Mouse (Mus musculus): Measurements from ENCODE around the gene Atp8b2. TPM values are rescaled to one million over a fixed set of nuclear protein-coding genes. Genes with fewer than 3 reads are reported as not detected.
A peak's percentile ranks its signal among the peaks of the same experiment; 100 is the strongest.

Gene Atp8b2
- total RNA-seq, 2 experiments from 2014 or later: 7.3 to 25.7 TPM

DNA sequence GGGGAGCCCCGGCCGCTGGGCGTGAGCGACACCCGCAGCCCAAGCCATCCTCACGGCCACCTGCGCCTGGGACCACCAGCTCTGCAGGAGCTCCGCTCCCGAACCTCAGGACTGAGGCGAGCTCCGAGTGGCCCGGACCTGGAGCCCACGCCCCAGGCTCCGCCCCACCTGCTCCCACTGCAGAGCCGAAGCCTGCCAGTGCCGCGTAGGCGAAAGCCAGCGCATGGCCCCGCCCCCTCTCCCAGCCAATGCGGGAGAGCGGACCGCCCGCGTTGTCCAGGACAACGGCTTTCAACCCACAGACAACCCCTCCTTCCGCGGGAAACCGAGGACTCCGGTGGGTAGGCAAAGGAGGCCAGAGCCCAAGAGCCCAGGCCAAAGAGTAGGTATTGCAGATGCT lies 2.8 kb downstream of the Atp8b2 start:
- ATAC-seq (replicated peaks; ENCODE audit: poor library complexity): peak; percentile 83

DNA sequence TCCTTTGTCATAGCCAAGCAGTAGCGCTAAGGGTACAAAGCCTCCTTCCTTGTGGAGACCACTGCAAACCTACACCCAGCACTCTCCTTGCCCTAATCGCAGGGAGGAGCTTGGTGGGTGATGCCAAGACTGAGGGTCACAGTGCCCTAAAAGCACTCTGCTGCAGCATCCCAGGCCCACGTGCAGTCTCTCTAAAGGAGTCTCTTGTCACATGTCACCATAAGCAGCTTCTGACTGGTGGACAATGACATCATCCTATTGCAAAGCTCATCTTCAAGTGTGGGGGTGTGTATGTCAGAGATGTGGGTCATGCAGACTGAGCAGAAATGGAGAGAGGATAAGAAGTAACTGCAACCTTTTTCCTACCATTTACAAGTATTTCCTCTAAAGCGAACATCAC lies 3.9 kb downstream of the Atp8b2 start:
- ATAC-seq (replicated peaks; ENCODE audit: poor library complexity): no peak

DNA sequence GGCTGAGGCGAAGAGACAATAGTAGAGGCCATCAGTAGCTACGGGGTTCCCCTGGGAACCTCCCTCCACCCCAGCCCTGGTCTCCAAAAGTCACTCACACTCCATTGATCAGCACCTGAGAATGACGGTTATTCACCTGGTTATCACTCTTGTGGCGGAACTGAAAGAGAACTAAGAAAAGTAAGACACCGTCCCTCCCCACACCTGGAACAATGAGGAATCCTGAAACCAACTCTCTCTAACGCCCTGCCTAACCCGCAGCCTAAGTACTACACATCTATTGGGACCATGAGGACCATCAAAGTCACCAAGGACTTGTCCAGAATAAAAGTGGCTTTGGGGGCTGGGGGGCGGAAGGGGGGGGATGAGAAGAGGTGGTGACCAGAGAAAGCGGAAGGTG lies 5.4 kb downstream of the Atp8b2 start:
- no peak for ATAC-seq (replicated peaks; ENCODE audit: poor library complexity)

DNA sequence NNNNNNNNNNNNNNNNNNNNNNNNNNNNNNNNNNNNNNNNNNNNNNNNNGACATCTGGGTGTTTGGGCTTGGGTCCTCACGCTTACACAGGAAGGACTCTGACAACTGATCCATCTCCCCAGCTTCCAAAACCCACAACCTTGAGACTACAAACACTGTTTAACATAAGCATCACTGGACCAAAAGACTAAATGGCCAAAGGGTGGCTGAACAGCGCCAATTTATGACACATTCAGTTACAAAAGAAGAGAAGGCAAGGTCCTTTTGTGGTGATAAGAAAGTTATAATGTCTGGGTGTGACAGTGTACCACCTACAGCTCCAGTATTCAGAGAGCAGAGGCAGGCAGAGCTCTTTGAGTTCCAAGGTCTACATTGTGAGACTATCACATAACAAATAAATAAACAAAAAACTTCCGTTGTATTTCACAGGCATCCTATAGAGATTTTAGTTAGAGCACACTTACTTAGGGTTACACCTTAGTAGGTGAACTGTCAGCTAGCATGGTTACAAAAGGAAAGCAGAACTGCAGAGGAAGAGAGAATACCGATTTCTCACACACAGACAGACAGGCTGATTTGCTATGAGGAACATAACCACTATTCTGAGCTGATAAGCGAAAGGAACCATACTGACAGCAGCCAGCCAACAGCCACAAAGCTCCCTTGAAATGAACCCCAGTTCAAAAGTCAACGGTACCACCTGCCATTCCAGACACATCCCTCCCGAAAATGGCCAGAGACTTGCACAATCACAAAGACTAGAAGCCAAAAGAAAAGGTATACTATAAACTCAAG lies 6.9 kb downstream of the Atp8b2 start:
- ATAC-seq (replicated peaks; ENCODE audit: poor library complexity): no peak

DNA sequence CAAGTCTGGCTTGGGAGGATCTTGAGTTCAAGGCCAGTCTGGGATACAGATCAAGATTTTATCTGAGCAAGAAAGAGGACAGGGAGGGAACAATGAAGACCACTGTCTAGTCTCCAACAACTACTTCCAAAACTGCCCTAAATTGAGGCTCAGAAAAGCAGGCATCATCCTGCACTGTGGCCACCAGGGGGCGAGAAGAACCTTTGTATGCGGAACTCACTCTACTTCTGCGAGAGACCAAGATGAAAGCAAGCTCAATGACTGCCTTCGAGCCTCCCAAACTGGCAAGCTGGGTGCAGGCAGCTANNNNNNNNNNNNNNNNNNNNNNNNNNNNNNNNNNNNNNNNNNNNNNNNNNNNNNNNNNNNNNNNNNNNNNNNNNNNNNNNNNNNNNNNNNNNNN lies 9.9 kb downstream of the Atp8b2 start:
- peak; percentile 92 for ATAC-seq (replicated peaks; ENCODE audit: poor library complexity)

DNA sequence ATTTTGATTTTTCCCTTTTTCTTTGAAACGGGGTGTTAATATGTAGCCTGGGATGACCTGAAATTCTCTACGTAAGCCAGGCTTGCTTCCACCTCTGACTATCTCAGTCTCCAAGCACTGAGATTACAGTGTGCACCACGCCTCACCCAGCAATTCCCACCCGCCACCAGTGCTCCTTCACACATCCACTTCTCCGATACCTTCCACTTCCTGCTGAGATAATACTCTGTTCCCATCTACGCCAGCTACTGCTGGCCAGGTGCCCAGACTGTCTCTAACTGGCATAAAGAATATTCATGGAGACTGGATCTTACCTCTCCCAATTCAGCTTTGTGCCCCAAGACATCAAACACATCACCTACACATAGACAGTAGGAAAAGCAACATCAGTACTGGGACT lies 14.7 kb downstream of the Atp8b2 start:
- ATAC-seq (replicated peaks; ENCODE audit: poor library complexity): no peak

DNA sequence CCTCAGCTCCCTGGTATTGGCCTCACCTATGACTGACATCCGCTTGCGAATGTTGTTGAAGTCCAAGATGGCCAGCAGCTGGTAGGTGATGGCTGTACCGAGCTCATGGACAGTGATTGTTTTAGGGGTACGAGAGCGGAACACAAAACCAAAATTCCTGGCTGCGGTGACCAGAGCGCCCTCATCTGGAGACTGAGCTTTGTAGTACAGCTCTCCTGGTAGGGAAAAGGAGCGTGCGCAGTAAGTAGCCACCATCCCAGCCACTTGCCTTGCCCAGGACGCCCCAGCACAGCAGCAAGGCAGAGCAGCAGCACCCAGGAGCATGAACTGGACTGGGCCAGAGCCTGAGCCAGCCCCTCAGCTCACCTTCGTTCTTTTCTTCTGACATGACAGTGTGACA lies 15.3 kb downstream of the Atp8b2 start:
- no peak for ATAC-seq (replicated peaks; ENCODE audit: poor library complexity)

DNA sequence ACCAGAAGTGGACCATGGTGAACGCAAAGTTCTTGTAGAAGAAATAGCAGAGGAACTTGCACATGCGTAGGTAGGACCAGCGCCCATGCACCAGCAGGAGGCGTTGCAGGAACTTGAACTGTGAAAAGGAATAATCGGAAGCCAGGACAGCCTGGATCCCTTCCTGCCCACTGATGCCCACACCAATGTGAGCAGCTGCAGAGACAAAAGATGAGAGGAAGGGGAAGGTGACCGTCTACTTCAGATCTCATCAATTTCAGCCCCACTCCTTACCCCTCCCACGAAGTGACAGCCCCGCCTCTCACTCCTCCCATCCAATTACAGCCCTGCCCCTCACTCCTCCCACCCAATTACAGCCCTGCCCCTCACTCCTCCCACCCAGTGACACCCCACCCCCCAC lies 18.3 kb downstream of the Atp8b2 start:
- ATAC-seq (replicated peaks; ENCODE audit: poor library complexity): no peak

DNA sequence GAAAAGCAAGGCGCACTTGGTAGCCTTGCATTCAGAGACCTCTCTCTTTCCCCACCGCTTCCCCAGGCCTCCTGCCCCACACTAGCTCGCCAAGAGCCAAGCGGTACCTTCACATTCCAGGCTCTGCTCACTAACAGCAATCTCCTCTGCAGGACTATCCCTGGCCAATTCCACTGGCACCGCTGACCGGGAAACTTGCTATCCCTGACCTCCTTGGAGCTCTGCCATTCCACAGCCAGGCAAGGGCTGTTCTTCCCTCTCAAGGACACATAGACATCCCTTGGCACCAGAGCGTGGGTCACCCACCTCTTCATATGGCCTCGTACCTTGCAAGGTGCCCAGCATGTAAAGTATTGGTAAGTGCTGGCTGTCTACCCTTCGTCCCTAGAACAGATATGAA lies 20.4 kb downstream of the Atp8b2 start:
- no peak for ATAC-seq (replicated peaks; ENCODE audit: poor library complexity)

DNA sequence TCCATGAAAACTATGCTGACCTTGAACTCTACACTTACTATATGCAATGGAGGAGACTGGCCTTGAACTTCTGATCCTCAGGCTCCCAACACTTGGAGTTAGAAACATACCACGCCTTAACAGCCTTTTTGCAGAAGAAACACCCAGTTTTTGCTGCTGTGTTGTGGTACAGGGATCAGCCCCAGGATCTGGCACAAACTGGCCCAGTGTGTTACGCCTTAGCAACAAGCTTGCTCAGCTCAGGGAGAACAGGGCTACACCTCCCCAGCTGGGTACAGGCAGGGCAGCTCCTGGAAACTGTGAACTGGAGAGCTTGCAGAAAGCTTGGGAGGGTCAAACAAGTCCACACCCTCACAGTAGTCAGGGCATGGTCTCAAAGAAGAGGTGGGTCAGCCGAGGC lies 26.8 kb downstream of the Atp8b2 start:
- ATAC-seq (replicated peaks; ENCODE audit: poor library complexity): no peak

DNA sequence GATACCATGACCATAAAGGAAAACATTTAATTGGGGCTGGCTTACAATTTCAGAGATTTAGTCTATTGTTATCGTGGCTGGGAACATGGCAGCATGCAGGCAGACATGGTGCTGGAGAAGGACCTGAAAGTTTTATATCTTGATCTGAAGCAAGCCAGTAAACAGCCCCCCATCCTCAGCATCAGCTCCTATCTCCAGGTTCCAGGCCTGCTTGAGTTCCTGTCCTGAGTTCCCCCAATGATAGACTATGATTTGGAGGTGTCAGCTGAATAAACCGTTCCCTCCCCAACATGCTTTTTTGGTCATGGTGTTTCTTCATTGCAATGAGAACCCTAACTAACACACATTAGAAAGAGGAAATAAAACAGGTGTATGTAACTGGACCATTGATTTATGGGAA lies 30.4 kb downstream of the Atp8b2 start:
- no peak for ATAC-seq (replicated peaks; ENCODE audit: poor library complexity)

DNA sequence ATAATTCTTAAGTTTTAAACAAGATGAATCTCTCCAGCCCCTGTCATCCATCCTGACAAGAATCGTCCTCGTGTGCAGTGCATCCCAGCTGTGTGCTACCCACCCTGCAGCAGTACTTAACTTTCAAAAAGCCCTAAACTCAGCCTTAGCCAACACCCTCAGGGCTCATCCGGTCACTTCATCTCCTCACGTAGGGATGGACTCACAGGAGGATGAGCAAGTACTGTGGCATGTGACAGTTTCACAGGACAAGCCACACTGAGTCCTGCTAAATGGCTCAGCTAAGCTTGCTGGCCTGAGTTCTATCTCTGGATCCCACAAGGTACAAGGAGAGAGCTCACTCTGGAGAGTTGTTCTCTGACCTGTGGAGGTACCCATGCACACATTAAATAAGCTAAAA lies 34.4 kb downstream of the Atp8b2 start:
- no peak for ATAC-seq (replicated peaks; ENCODE audit: poor library complexity)

DNA sequence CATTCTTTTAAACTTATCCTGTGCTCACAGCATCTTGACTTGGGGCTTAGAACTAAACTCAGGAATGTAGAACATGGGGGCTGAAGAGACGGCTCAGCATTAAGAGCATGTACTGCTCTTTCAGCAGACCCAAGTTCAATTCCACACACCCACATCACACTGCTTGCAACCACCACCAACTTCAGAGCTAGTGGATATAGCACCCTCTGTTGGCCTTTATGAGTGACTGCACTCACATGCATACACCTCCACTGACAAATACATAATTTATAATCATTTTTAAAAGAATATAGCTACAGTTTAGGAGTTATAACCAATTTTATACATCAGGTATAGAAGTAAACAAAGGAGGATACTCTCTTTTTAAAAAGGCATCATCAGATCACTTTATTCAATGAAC lies 36.9 kb downstream of the Atp8b2 start:
- ATAC-seq (replicated peaks; ENCODE audit: poor library complexity): no peak

DNA sequence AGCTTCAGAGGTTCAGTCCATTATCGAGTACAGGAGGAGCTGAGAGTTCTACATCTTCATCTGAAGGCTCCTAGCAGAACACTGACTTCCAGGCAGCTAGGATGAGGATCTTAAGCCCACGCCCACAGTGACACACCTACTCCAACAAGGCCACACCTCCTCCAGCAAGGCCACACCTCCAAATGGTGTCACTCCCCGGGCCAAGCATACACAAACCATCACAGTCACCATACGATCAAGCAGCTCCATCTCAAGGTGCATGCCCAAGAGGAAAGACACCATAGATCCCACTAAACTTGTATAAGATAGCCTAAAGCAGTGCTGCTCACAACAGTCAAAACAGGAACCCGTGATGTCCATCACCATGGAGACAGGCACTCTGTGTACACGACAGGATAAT lies 42.6 kb downstream of the Atp8b2 start:
- ATAC-seq (replicated peaks; ENCODE audit: poor library complexity): no peak

DNA sequence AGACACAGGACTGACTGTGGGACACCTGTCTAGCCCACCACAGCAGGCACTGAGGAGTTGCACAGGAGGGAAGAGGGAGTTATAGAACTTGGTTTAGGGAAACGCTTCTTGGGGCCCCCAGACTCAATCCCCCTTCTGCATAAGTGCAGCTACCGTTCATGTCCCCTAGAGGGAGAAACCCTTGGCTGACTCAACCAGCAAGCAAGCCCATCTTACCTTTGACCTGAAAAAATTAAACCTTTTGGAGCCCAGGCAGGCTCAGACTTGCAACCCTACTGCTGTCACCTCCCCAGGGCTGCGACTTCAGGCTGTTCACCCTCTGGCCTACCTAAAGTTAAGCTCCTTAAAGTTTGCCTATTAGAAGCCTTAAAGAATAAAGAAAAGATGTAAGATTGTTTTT lies 45.9 kb downstream of the Atp8b2 start:
- no peak for ATAC-seq (replicated peaks; ENCODE audit: poor library complexity)

DNA sequence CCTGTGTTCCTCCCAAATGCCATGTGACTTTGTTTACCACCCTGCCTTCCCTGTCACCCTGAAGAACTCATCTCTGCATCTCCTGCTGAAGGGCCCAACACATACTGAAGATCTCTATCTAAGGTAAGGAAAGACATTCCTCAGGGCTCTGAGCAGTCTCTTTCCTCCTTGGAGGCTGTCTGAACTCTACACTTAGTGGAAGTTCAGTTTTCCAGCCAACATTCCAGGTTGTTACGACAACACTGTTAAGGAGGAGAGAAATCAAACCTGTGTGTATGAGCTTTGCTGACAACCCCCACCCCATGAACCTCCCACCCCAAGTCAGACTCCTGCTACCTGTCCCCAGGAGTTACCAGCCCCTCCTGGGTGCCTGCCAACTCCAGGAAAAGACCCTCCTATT lies 46.7 kb downstream of the Atp8b2 start:
- no peak for ATAC-seq (replicated peaks; ENCODE audit: poor library complexity)

DNA sequence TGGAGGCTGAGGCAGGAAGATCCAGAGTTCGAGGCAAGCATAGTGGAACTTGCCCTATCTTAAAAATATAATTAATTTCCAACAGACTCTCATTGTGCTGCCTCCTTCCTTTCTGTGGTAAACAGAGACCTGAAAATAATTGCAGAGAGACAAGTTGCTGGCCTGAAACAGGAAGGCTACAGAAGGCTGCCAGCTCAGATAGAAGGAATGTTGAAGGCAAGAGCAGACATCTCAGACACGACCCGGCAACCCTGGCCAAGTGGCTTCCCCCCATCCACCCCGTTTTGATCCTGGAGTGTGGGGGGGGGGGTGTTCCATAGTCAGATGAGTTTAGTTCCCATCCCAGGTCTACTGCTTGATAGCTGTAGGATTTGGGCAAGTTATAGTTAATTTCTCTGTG lies 48.6 kb downstream of the Atp8b2 start:
- ATAC-seq (replicated peaks; ENCODE audit: poor library complexity): no peak

DNA sequence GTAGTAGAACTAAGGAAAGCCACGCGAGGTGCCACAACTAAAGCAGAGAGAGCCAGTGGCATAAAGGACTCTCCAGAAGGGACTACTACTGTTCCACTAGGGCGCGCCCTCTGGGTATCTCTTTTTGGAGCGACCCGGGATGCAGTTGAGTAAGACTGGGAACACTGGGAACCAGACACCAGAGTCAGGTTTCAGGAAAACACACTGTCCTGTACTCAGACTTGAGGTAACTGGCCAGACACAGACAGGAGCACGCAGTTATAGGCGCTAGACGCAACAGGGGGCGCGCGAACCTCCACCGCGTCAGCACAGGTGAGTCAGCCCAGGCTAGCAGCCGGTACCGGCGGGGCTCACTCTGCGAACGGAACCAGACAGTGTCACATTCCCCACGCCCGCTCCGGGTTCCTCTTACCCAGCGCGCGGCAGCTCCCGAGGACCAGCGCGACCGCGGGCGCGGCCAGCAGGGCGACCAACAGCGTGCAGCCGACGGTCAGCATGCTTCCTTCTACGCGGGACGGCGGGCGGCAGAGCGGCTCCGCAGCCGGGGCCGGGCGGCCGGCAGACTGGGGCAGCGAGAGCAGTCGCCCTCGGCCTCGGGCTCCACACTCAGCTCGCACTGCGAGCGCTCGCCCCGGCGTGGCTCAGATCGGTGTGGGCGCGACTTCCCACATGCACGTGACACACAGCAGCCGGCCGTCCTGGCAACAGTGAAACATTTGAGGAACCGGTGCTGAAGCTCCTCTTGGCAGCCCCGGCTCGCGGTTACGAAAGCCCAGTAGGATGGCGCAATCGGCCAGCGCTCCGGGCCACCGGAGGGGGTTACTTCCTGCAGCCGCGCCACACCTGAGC lies 50.5 kb downstream of the Atp8b2 start, which contains the start of gene Il6ra:
Gene Il6ra (minus strand): TSS at position 654 of the 849 bp plus-strand sequence.
- ATAC-seq (replicated peaks; ENCODE audit: poor library complexity): peak; percentile 69

DNA sequence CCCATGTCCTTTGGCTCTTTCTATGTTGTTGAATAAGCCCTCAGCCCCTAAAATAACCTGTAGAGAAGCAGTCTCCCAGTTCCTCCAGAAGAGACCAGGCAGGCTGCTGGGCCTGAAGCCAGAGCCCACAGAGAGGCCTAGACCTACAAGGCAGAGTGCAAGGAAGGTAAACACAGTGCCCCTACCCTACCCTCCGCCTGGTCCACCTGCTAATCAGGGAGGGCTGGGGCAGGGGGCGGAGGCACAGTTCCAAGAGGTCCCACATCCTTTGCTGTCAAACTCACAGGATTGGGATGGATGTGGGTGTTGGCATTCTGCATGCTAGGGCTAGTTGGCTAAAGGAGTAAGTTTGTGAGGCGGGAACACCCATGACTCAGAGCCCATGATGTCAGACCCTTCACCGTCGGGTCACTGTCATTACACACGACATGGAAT lies 51.2 kb downstream of the Atp8b2 start:
- no peak for ATAC-seq (replicated peaks; ENCODE audit: poor library complexity)

DNA sequence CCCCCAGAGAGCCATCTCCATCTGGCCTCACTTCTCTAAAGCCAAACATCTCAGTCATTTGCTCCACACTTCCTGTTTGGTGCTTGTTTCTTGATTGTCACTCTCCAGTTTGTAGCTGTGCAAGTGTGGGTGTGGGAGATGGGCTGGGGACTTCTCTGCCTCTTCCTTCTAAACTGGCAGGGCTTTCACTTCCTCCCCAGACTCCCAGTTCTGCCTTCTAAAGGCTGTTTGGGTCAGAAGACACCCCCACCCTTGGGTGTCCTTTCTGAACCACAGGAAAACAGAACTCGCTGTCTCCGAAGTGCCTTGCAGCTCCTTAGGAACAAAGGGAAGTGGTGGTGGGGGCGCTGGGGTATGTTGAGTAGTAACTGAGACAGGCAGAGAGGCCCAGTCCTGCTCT lies 52.1 kb downstream of the Atp8b2 start:
- peak; percentile 83 for ATAC-seq (replicated peaks; ENCODE audit: poor library complexity)

DNA sequence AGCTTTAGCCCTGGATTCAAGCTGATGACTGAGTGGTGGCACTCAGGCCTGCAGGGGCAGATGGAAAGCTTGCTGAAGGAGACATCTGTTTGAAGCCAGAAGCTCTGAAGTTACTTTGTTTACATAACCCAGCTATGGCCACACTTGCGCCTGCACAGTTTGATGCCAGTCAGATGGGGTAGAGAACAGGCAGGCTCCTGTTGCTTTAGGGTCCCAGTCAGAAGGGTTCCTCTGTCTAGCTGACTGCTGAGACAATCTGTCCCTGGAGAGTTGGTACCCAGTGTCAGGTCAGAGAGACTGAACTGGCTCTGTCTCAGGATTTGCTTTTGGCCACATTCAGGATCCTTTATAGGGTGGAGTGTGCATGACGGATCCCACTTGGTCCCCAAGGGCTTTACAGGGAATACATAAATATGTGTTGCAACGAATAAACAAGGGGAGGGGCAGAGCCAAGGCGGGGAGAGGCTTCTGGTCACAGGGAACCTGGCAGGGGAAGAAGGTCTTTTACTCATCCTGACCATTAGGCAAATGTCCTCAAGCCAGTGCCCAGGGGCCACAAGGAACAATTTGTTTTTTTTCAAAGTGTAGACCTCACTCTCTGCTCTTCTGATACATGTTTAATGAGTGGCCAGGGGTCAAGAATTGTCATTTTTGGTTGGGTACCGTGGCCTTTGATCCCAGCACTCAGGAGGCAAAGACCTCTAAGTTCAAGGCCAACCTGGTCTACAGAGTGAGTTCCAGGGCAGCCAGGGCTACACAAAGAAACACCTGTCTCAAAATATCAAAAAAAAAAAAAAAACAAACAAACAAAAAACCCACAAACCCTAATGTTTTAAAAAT lies 53.4 kb downstream of the Atp8b2 start:
- ATAC-seq (replicated peaks; ENCODE audit: poor library complexity): no peak

Data from megakaryocyte progenitor cell, adult 5-6 weeks (primary cell).